Comparison of ENCODE assay signal across 8 mouse cellular contexts in genomic region chr19:10708900-10709299, GRCm38 (mm10). TPM values are rescaled to one million over a fixed set of nuclear protein-coding genes. Genes with fewer than 3 reads are reported as not detected.
DNase-seq lines count a peak whose midpoint lies in the region; ATAC-seq and TF ChIP-seq lines count a peak whose summit lies in the region.

No protein-coding gene starts in this region.

- H3K9me3 ChIP-seq in heart, embryonic 15.5 days (replicated peaks): no peaks in the 10 kb centered on the region
- no peaks in the 10 kb centered on the region for H3K9me3 ChIP-seq in forebrain, embryonic 10.5 days
- no peaks in the 10 kb centered on the region for H3K9me3 ChIP-seq in hindbrain, postnatal 0 days (ENCODE audit: low read length)
- no peaks in the 10 kb centered on the region for H3K9me3 ChIP-seq in midbrain, embryonic 16.5 days (replicated peaks; ENCODE audit: control insufficient read depth, low read length, poor library complexity, severe bottlenecking)
- no peaks in the 10 kb centered on the region for H3K9me3 ChIP-seq in kidney, embryonic 14.5 days (ENCODE audit: control insufficient read depth, low read length)

- peak overlapping the region; percentile 89 for H3K27ac ChIP-seq in heart, embryonic 15.5 days
- peak overlapping the region; percentile 78 for H3K27ac ChIP-seq in forebrain, embryonic 10.5 days
- H3K27ac ChIP-seq in hindbrain, postnatal 0 days: peak overlapping the region; percentile 89
- peak overlapping the region; percentile 86 for H3K27ac ChIP-seq in midbrain, embryonic 16.5 days (ENCODE audit: low read length)
- no peak overlapping the region for H3K27ac ChIP-seq in kidney, embryonic 14.5 days (ENCODE audit: low read depth, low read length)

- no peak for DNase-seq in heart, adult 8-10 months (ENCODE audit: low spot score)
- no peak for DNase-seq in forebrain, embryonic 10.5 days (ENCODE audit: extremely low spot score, low spot score)
- DNase-seq in hindbrain, postnatal 0 days (ENCODE audit: low spot score): no peak
- no peak for DNase-seq in adrenal gland, adult 8-10 months

- H3K4me2 ChIP-seq in heart, embryonic 15.5 days: no peak overlapping the region
- no peak overlapping the region for H3K4me2 ChIP-seq in hindbrain, postnatal 0 days (ENCODE audit: low read depth, low read length)
- H3K4me2 ChIP-seq in midbrain, embryonic 16.5 days (ENCODE audit: low read length): no peak overlapping the region
- no peak overlapping the region for H3K4me2 ChIP-seq in kidney, embryonic 14.5 days (replicated peaks; ENCODE audit: low read depth, low read length)

- ATAC-seq in heart, embryonic 15.5 days (replicated peaks; ENCODE audit: insufficient number of reproducible peaks, insufficient read depth, low FRiP score, low read depth): no peak
- no peak for ATAC-seq in hindbrain, postnatal 0 days
- ATAC-seq in midbrain, embryonic 16.5 days: no peak
- no peak for ATAC-seq in monocyte, adult 5-6 weeks (replicated peaks; ENCODE audit: insufficient number of reproducible peaks, low FRiP score, low TSS enrichment, poor library complexity, severe bottlenecking)
- no peak for ATAC-seq in kidney, embryonic 14.5 days (ENCODE audit: low FRiP score, low TSS enrichment)

- TF ChIP-seq CTCF in hindbrain, postnatal 0 days (IDR thresholded peaks at IDR 0.05; ENCODE audit: low read depth): no peak

- no peak overlapping the region for H3K4me3 ChIP-seq in heart, embryonic 15.5 days
- no peak overlapping the region for H3K4me3 ChIP-seq in forebrain, embryonic 10.5 days
- H3K4me3 ChIP-seq in hindbrain, postnatal 0 days (ENCODE audit: low read length): no peak overlapping the region
- no peak overlapping the region for H3K4me3 ChIP-seq in midbrain, embryonic 16.5 days (ENCODE audit: low read depth, low read length)
- H3K4me3 ChIP-seq in kidney, embryonic 14.5 days (ENCODE audit: low read length): no peak overlapping the region

- peaks cover 36% of the 10 kb centered on the region for H3K36me3 ChIP-seq in heart, embryonic 15.5 days
- peaks cover 65% of the 10 kb centered on the region for H3K36me3 ChIP-seq in forebrain, embryonic 10.5 days (replicated peaks)
- peaks cover 30% of the 10 kb centered on the region for H3K36me3 ChIP-seq in hindbrain, postnatal 0 days (ENCODE audit: insufficient read depth, low read length)
- H3K36me3 ChIP-seq in midbrain, embryonic 16.5 days (ENCODE audit: control insufficient read depth, insufficient read depth, low read length): peaks cover 25% of the 10 kb centered on the region
- peaks cover 46% of the 10 kb centered on the region for H3K36me3 ChIP-seq in kidney, embryonic 14.5 days (ENCODE audit: control insufficient read depth, insufficient read depth, low read length)

- 73% methylated on average over 6 of the region's 6 CpGs for WGBS in heart, embryonic 15.5 days
- WGBS in forebrain, embryonic 10.5 days: 77% methylated on average over 6 of the region's 6 CpGs
- 40% methylated on average over 6 of the region's 6 CpGs for WGBS in hindbrain, postnatal 0 days
- 63% methylated on average over 6 of the region's 6 CpGs for WGBS in midbrain, embryonic 16.5 days
- WGBS in kidney, embryonic 14.5 days: 81% methylated on average over 6 of the region's 6 CpGs

- H3K4me1 ChIP-seq in heart, embryonic 15.5 days (replicated peaks): peaks cover 47% of the 10 kb centered on the region
- peaks cover 17% of the 10 kb centered on the region for H3K4me1 ChIP-seq in forebrain, embryonic 10.5 days
- H3K4me1 ChIP-seq in hindbrain, postnatal 0 days (ENCODE audit: insufficient read depth, low read length): peaks cover 4% of the 10 kb centered on the region; the same call in 1 of the 2 replicates
- peaks cover 10% of the 10 kb centered on the region; the same call in 1 of the 2 replicates for H3K4me1 ChIP-seq in midbrain, embryonic 16.5 days (ENCODE audit: control insufficient read depth, insufficient read depth, low read length)
- H3K4me1 ChIP-seq in kidney, embryonic 14.5 days (ENCODE audit: control insufficient read depth, insufficient read depth, low read length): no peaks in the 10 kb centered on the region; the same call in 1 of the 2 replicates

- H3K27me3 ChIP-seq in heart, embryonic 15.5 days: no peaks in the 10 kb centered on the region
- H3K27me3 ChIP-seq in forebrain, embryonic 10.5 days (ENCODE audit: poor library complexity, severe bottlenecking): no peaks in the 10 kb centered on the region
- H3K27me3 ChIP-seq in hindbrain, postnatal 0 days (ENCODE audit: insufficient read depth, low read length): no peaks in the 10 kb centered on the region
- no peaks in the 10 kb centered on the region for H3K27me3 ChIP-seq in midbrain, embryonic 16.5 days (ENCODE audit: control insufficient read depth, insufficient read depth, low read depth, low read length)
- no peaks in the 10 kb centered on the region for H3K27me3 ChIP-seq in kidney, embryonic 14.5 days (ENCODE audit: control insufficient read depth, insufficient read depth, low read length)

- H3K9ac ChIP-seq in heart, embryonic 15.5 days: no peak overlapping the region
- peak overlapping the region; percentile 25; the same call in 1 of the 2 replicates for H3K9ac ChIP-seq in hindbrain, postnatal 0 days (replicated peaks; ENCODE audit: low read length)
- no peak overlapping the region for H3K9ac ChIP-seq in midbrain, embryonic 16.5 days (ENCODE audit: low read depth, low read length)
- no peak overlapping the region for H3K9ac ChIP-seq in kidney, embryonic 14.5 days (ENCODE audit: low read depth, low read length)

RNA-seq across cellular contexts. Expression of gene Vps37c, which starts 20.4 kb away (rescaled TPM):
- 25.1 and 34.3 TPM in 2 replicates for polyA plus RNA-seq in heart, embryonic 15.5 days (2015; fragmentation: Nextera tagmentation; extraction: Ambion mirVana)
- total RNA-seq in heart, adult 8-10 months (2022): 10 to 100 TPM; 21.0 to 25.1 (median 23.0) TPM
- polyA plus RNA-seq in forebrain, embryonic 10.5 days (2016; fragmentation: Nextera tagmentation; extraction: Ambion mirVana): 33.5 and 36.1 TPM in 2 replicates
- total RNA-seq in hindbrain, postnatal 0 days (2014; rRNA removed): 29.8 and 30.7 TPM in 2 replicates
- polyA plus RNA-seq in hindbrain, postnatal 0 days (2015; fragmentation: Nextera tagmentation; extraction: Ambion mirVana): 25.8 and 27.2 TPM in 2 replicates
- polyA plus RNA-seq in midbrain, embryonic 16.5 days (2015; fragmentation: Nextera tagmentation; extraction: Ambion mirVana): 28.6 and 31.2 TPM in 2 replicates
- total RNA-seq in monocyte, adult 5-6 weeks (2017): 7.3 to 22.2 TPM (median 18.7 TPM) in 3 replicates
- 18.9 and 31.7 TPM in 2 replicates for polyA plus RNA-seq in kidney, embryonic 14.5 days (2014; fragmentation: Nextera tagmentation; extraction: Ambion mirVana)
- 10 to 100 TPM; 24.3 to 40.8 (median 25.3) TPM for total RNA-seq in adrenal gland, adult 8-10 months (2022)

RNA-seq across cellular contexts. Expression of gene Cd5, which starts 29.9 kb away (rescaled TPM):
- 0.53 and 1.4 TPM in 2 replicates for polyA plus RNA-seq in heart, embryonic 15.5 days (2015; fragmentation: Nextera tagmentation; extraction: Ambion mirVana)
- total RNA-seq in heart, adult 8-10 months (2022): under 1 TPM; 0.16 to 0.26 (median 0.21) TPM
- polyA plus RNA-seq in forebrain, embryonic 10.5 days (2016; fragmentation: Nextera tagmentation; extraction: Ambion mirVana): not detected in 2 replicates
- total RNA-seq in hindbrain, postnatal 0 days (2014; rRNA removed): 0.68 TPM in 1 of 2 replicates, not detected in the other
- polyA plus RNA-seq in hindbrain, postnatal 0 days (2015; fragmentation: Nextera tagmentation; extraction: Ambion mirVana): 0.26 and 0.32 TPM in 2 replicates
- 0.48 and 0.78 TPM in 2 replicates for polyA plus RNA-seq in midbrain, embryonic 16.5 days (2015; fragmentation: Nextera tagmentation; extraction: Ambion mirVana)
- 1.0 to 3.1 TPM in 2 of 3 replicates, not detected in the other for total RNA-seq in monocyte, adult 5-6 weeks (2017)
- 0.46 and 0.61 TPM in 2 replicates for polyA plus RNA-seq in kidney, embryonic 14.5 days (2014; fragmentation: Nextera tagmentation; extraction: Ambion mirVana)
- total RNA-seq in adrenal gland, adult 8-10 months (2022): under 1 TPM in 2 of 4 experiments, not detected in 2; 0.12 to 0.27 TPM

RNA-seq across cellular contexts. Expression of gene Pga5, which starts 31.0 kb away (rescaled TPM):
- not detected in 2 replicates for polyA plus RNA-seq in heart, embryonic 15.5 days (2015; fragmentation: Nextera tagmentation; extraction: Ambion mirVana)
- total RNA-seq in heart, adult 8-10 months (2022): not detected
- polyA plus RNA-seq in forebrain, embryonic 10.5 days (2016; fragmentation: Nextera tagmentation; extraction: Ambion mirVana): not detected in 2 replicates
- total RNA-seq in hindbrain, postnatal 0 days (2014; rRNA removed): not detected in 2 replicates
- not detected in 2 replicates for polyA plus RNA-seq in hindbrain, postnatal 0 days (2015; fragmentation: Nextera tagmentation; extraction: Ambion mirVana)
- not detected in 2 replicates for polyA plus RNA-seq in midbrain, embryonic 16.5 days (2015; fragmentation: Nextera tagmentation; extraction: Ambion mirVana)
- not detected in 3 replicates for total RNA-seq in monocyte, adult 5-6 weeks (2017)
- polyA plus RNA-seq in kidney, embryonic 14.5 days (2014; fragmentation: Nextera tagmentation; extraction: Ambion mirVana): not detected in 2 replicates
- total RNA-seq in adrenal gland, adult 8-10 months (2022): not detected
